Mouse (Mus musculus) kidney, embryonic 14.5 days (tissue): ENCODE data around the gene 1810062G17Rik. TPM values are rescaled to one million over a fixed set of nuclear protein-coding genes. Genes with fewer than 3 reads are reported as not detected.

Experiments used
- ATAC-seq: fragments of 200-750 bp; cut with Nextera tagmentation; 2 replicates; pipeline ENCODE4 v1.8.0; 2017; ENCODE audit warnings: moderate number of reproducible peaks, mild to moderate bottlenecking, moderate TSS enrichment, moderate library complexity; ENCODE audit not compliant: low FRiP score, low TSS enrichment
- H3K27ac ChIP-seq: fragments of 300-500 bp; sonication (generic); 2 replicates; pipeline ENCODE4 v1.5.1; 2014; ENCODE audit warnings: low read depth, mild to moderate bottlenecking, low read length, moderate library complexity, mixed read lengths
- H3K27me3 ChIP-seq: fragments of 300-500 bp; sonication (generic); 2 replicates; pipeline ENCODE4 v1.6.1; 2014; ENCODE audit warnings: mild to moderate bottlenecking, low read length; ENCODE audit not compliant: control insufficient read depth, insufficient read depth
- H3K36me3 ChIP-seq: fragments of 300-500 bp; sonication (generic); 2 replicates; pipeline ENCODE4 v1.6.1; 2014; ENCODE audit warnings: low read length, mixed read lengths; ENCODE audit not compliant: control insufficient read depth, insufficient read depth
- H3K4me1 ChIP-seq: fragments of 300-500 bp; sonication (generic); 2 replicates; pipeline ENCODE4 v1.6.1; 2014; ENCODE audit warnings: low read length, mixed read lengths; ENCODE audit not compliant: control insufficient read depth, insufficient read depth
- H3K4me2 ChIP-seq: fragments of 300-500 bp; sonication (generic); replicated peaks from 2 replicates; pipeline ENCODE4 v1.6.1; 2014; ENCODE audit warnings: low read depth, mild to moderate bottlenecking, low read length
- H3K4me3 ChIP-seq: fragments of 300-500 bp; sonication (generic); 2 replicates; pipeline ENCODE4 v1.5.1; 2014; ENCODE audit warnings: mild to moderate bottlenecking, low read length
- H3K9ac ChIP-seq: fragments of 300-500 bp; sonication (generic); 2 replicates; pipeline ENCODE4 v1.6.1; 2014; ENCODE audit warnings: low read depth, mild to moderate bottlenecking, low read length, moderate library complexity
- H3K9me3 ChIP-seq: fragments of 300-500 bp; sonication (generic); 2 replicates; pipeline ENCODE4 v1.6.1; 2016; ENCODE audit warnings: low read length; ENCODE audit not compliant: control insufficient read depth
- WGBS: fragments of 180-500 bp; shearing (Covaris S2); extraction: QIAGEN DNeasy Blood & Tissue Kit; methylation state at CpG from one replicate; pipeline ENCODE4 v1.1.7; 2014; 5-methylcytosine and 5-hydroxymethylcytosine counted together
- polyA plus RNA-seq: library from polyadenylated mRNA; unstranded; fragments of >200 nt; fragmentation: Nextera tagmentation; extraction: Ambion mirVana; gene quantifications from 2 replicates; pipeline ENCODE4 v1.2.1, GENCODE M21; 2014

Gene 1810062G17Rik
- polyA plus RNA-seq, 1 experiment from 2014 or later, result 2.1 TPM

GRCm38 (mm10) chr3:36468871-36469270 is 6.9 kb upstream of the 1810062G17Rik start:
- H3K4me3 ChIP-seq, result no peak overlapping the region
- ATAC-seq, result no peak
- H3K4me2 ChIP-seq, result no peak overlapping the region
- no peak overlapping the region for H3K27ac ChIP-seq
- H3K9ac ChIP-seq, result no peak overlapping the region
- H3K27me3 ChIP-seq, result no peaks in the 10 kb centered on the region
- no peaks in the 10 kb centered on the region for H3K36me3 ChIP-seq
- no peaks in the 10 kb centered on the region for H3K4me1 ChIP-seq
- WGBS, result 38% methylated on average over 2 of the region's 2 CpGs
- H3K9me3 ChIP-seq, result no peaks in the 10 kb centered on the region

- Histone ChIP-seq H3K27ac (no peak overlapping the region), H3K9ac (no peak overlapping the region), H3K36me3 (no peaks in the 10 kb centered on the region), H3K4me3 (no peak overlapping the region), H3K4me2 (no peak overlapping the region), H3K4me1 (peaks cover 5% of the 10 kb centered on the region; the same call in 1 of the 2 replicates), H3K27me3 (no peaks in the 10 kb centered on the region), H3K9me3 (no peaks in the 10 kb centered on the region)
- 68% methylated on average over 4 of the region's 4 CpGs for WGBS
- no peak for ATAC-seq
These were observed 3.9 kb upstream of the 1810062G17Rik start for GRCm38 (mm10) chr3:36471856-36472255.

- ATAC-seq, result no peak
- H3K27ac ChIP-seq, result no peak overlapping the region
- H3K4me3 ChIP-seq, result no peak overlapping the region
- H3K27me3 ChIP-seq, result no peaks in the 10 kb centered on the region
- H3K4me2 ChIP-seq, result no peak overlapping the region
- H3K9ac ChIP-seq, result no peak overlapping the region
- no peaks in the 10 kb centered on the region for H3K9me3 ChIP-seq
- WGBS, result 94% methylated on average over 5 of the region's 5 CpGs
- no peaks in the 10 kb centered on the region for H3K36me3 ChIP-seq
- peaks cover 6% of the 10 kb centered on the region; the same call in 1 of the 2 replicates for H3K4me1 ChIP-seq
These were observed 2.5 kb upstream of the 1810062G17Rik start for GRCm38 (mm10) chr3:36473222-36473621.

- Histone ChIP-seq H3K9me3 (no peaks in the 10 kb centered on the region), H3K27ac (no peak overlapping the region), H3K4me2 (peak overlapping the region; percentile 69), H3K27me3 (no peaks in the 10 kb centered on the region), H3K36me3 (no peaks in the 10 kb centered on the region), H3K9ac (peak overlapping the region; percentile 69; the same call in 1 of the 2 replicates), H3K4me3 (peak overlapping the region; percentile 66; the same call in 1 of the 2 replicates), H3K4me1 (peaks cover 6% of the 10 kb centered on the region; the same call in 1 of the 2 replicates)
- ATAC-seq, result no peak
- 74% methylated on average over 5 of the region's 5 CpGs for WGBS
These were observed 1.3 kb upstream of the 1810062G17Rik start for GRCm38 (mm10) chr3:36474421-36474820.

- peak overlapping the region; percentile 69 for H3K9ac ChIP-seq
- H3K4me3 ChIP-seq, result peak overlapping the region; percentile 66
- peak overlapping the region; percentile 69 for H3K4me2 ChIP-seq
- 1% methylated on average over 24 of the region's 24 CpGs for WGBS
- H3K36me3 ChIP-seq, result no peaks in the 10 kb centered on the region
- H3K27ac ChIP-seq, result peak overlapping the region; percentile 85
- H3K9me3 ChIP-seq, result no peaks in the 10 kb centered on the region
- peaks cover 6% of the 10 kb centered on the region; the same call in 1 of the 2 replicates for H3K4me1 ChIP-seq
- ATAC-seq, result no peak
- H3K27me3 ChIP-seq, result no peaks in the 10 kb centered on the region
These were observed 726 bp upstream of the 1810062G17Rik start for GRCm38 (mm10) chr3:36474938-36475483.

GRCm38 (mm10) chr3:36476261-36477155 is 771 bp downstream of the 1810062G17Rik start:
- H3K27ac ChIP-seq, result peak overlapping the region; percentile 57
- no peaks in the 10 kb centered on the region for H3K9me3 ChIP-seq
- 12% methylated on average over 20 of the region's 20 CpGs for WGBS
- H3K4me1 ChIP-seq, result peaks cover 6% of the 10 kb centered on the region
- H3K4me3 ChIP-seq, result peak overlapping the region; percentile 66
- peak overlapping the region; percentile 61 for H3K9ac ChIP-seq
- ATAC-seq, result 0 out of 2 replicates have a peak, but pooled peaks have one; percentile 7
- peak overlapping the region; percentile 69 for H3K4me2 ChIP-seq
- no peaks in the 10 kb centered on the region for H3K27me3 ChIP-seq
- H3K36me3 ChIP-seq, result no peaks in the 10 kb centered on the region

- WGBS, result 66% methylated on average over 8 of the region's 8 CpGs
- H3K36me3 ChIP-seq, result no peaks in the 10 kb centered on the region
These were observed 3.0 kb downstream of the 1810062G17Rik start for GRCm38 (mm10) chr3:36478776-36479175.

GRCm38 (mm10) chr3:36480486-36480885 is 4.7 kb downstream of the 1810062G17Rik start:
- H3K9me3 ChIP-seq, result no peaks in the 10 kb centered on the region
- ATAC-seq, result no peak
- peaks cover 20% of the 10 kb centered on the region for H3K4me1 ChIP-seq
- WGBS, result 62% methylated on average over 2 of the region's 2 CpGs
- H3K27me3 ChIP-seq, result no peaks in the 10 kb centered on the region
- no peaks in the 10 kb centered on the region for H3K36me3 ChIP-seq
- no peak overlapping the region for H3K9ac ChIP-seq
- no peak overlapping the region for H3K4me2 ChIP-seq
- no peak overlapping the region for H3K27ac ChIP-seq
- no peak overlapping the region for H3K4me3 ChIP-seq

More at GRCm38 (mm10) chr3:36478776-36479175, 3.0 kb downstream of the 1810062G17Rik start:
- H3K4me3 ChIP-seq, result no peak overlapping the region
- H3K27me3 ChIP-seq, result no peaks in the 10 kb centered on the region
- H3K9ac ChIP-seq, result no peak overlapping the region
- H3K4me1 ChIP-seq, result peaks cover 20% of the 10 kb centered on the region
- no peak for ATAC-seq
- no peak overlapping the region for H3K4me2 ChIP-seq
- no peaks in the 10 kb centered on the region for H3K9me3 ChIP-seq
- H3K27ac ChIP-seq, result no peak overlapping the region

- Histone ChIP-seq H3K9ac (0 out of 2 replicates have a peak overlapping the region, but pooled peaks have one; percentile 2), H3K4me1 (peaks cover 16% of the 10 kb centered on the region), H3K9me3 (no peaks in the 10 kb centered on the region), H3K4me2 (no peak overlapping the region), H3K4me3 (no peak overlapping the region), H3K27me3 (no peaks in the 10 kb centered on the region), H3K27ac (peak overlapping the region; percentile 82), H3K36me3 (no peaks in the 10 kb centered on the region)
- ATAC-seq, result peak; percentile 65
- WGBS, result 17% methylated on average over 11 of the region's 11 CpGs
These were observed 6.0 kb downstream of the 1810062G17Rik start for GRCm38 (mm10) chr3:36481776-36482193.
